Mouse (Mus musculus): ENCODE data around the gene Zfp317.
"Not testable (repeated sequence)": the region's sequence is repeated elsewhere in the genome, so short reads cannot be mapped to it uniquely, and the experiment has no call there.

Gene Zfp317

GRCm38 (mm10) chr9:19621843-19622822, at the start of gene Zfp317:
Zfp317 (plus strand) TSS chr9:19622102.
- DNase-seq (ENCODE audit: low read depth) = peak; percentile 100

GRCm38 (mm10) chr9:19582317-19582716, 39.6 kb upstream of the Zfp317 start, which contains the start of gene Olfr855:
Olfr855 (plus strand) TSS chr9:19582617.
- no peak for DNase-seq (ENCODE audit: low read depth)

DNA sequence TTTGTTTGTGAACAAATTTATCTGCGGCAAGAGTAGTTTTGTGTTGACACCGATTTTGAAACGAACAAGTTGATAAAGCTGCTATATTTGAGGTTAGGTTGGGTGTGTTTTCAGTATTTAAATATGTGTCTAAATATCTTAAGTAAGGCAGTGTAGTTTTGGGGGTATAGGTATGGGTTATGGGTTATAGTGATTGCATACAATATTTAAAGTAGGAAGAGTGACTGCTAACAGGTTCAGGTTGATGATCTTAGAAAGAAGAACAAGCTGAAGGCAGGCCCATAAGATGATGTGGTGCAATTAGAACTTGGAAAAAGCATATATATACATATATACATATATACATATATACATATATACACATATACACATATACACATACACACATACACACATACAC, 605 bp upstream of the Zfp317 start:
- no peak for DNase-seq (ENCODE audit: low read depth)

DNA sequence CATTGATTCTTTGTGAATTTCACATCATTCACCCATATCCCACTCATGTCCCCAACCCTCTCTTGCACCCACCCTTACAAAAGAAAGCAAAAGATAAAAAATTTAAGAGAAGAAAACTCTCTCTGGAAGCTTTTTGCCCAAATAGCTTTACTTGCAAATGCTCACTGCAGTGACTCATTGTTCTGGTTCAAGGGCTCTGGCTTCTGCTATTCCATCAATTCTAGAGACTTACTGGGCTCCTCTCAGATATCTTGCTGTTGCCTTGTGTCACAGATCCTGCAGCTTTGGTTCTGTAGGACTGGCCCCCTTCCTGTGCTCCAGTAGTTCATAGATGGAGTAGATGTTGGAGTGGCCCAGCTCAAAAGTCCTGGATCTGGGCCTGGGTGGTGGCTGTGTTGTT, 7.7 kb downstream of the Zfp317 start:
- DNase-seq (ENCODE audit: low read depth) = no peak

GRCm38 (mm10) chr9:19645193-19645592, 23.3 kb downstream of the Zfp317 start:
- DNase-seq (ENCODE audit: low read depth) = no peak

DNA sequence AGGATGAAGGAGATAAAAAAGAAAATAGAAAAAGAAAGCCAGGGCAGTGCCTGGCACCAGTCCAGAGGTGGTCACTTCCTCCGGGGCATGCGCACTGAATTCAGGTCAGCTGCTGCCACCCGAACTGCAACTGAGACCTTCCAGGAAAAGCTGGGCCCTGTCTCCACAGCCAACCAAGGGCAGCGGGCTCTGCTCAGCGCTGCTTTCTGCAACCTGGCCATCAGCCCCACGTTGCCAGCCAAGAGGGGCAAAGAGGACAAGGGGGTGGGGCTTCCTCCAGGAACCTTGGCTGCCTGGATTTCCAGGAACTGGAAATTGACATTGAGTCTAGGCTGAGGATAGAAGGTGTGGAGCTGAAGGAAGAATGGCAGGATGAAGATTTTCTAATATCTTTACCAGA, 68.4 kb downstream of the Zfp317 start:
- DNase-seq (ENCODE audit: low read depth) = no peak

GRCm38 (mm10) chr9:19691426-19691825, 69.5 kb downstream of the Zfp317 start:
- DNase-seq (ENCODE audit: low read depth) = no peak

GRCm38 (mm10) chr9:19692430-19692829, 70.5 kb downstream of the Zfp317 start:
- DNase-seq (ENCODE audit: low read depth) = peak; percentile 5

DNA sequence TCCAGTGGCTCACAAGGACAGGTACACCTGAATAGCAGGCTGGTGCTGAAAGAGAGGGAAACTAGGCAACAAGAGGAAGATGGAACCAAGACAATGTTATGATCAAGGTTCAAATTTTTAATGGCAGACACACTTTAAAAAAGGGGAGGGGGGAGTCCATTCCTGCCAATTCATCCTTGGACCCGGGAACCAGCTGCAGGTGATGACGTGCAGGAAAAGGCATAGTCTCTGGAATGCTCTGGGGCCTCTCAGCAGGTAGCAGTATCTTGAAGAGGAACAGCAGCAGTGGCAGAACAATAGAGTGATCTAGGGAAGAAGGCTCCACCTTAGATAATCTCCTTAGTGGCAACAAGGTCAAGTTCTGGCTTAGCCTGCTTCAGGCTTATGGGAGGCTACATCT, 72.4 kb downstream of the Zfp317 start:
- not testable (repeated sequence) for DNase-seq (ENCODE audit: low read depth)

DNA sequence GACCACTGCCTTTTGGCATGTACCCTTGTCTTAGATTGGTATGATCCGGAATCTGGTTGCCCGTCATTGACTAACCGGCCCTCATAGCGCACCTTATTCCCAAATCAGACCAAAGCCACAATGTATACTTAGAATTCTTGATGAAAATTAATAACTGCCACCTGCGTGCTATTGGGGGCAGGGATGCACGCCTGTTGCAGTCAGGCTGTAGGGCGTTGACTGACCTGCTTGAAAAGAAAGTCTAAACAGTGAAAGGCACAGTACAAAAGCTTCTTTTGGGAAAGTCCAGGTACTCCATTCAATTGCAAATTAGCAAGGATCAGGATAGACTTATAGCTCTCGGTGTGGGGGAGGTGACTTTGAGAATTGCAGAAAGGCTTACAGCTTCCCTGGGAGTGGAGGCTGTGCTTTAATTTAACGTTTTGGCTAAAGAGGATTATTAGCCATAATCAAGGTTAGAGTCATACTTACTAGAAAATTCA, 73.0 kb downstream of the Zfp317 start:
- DNase-seq (ENCODE audit: low read depth) = not testable (repeated sequence)
